Mouse (Mus musculus) olfactory bulb, adult 2 months (tissue): ENCODE results near the gene Prpf4. TPM values are rescaled to one million over a fixed set of nuclear protein-coding genes. Genes with fewer than 3 reads are reported as not detected.

ENCODE experiments used
- H3K27ac ChIP-seq: fragments of 200-500 bp; 2 replicates; pipeline ENCODE4 v1.5.1; 2012; ENCODE audit warnings: low read depth, low read length; ENCODE audit not compliant: insufficient read depth
- H3K4me1 ChIP-seq: fragments of 200-500 bp; 2 replicates; pipeline ENCODE4 v1.6.1; 2012; ENCODE audit warnings: low read length; ENCODE audit not compliant: control insufficient read depth, insufficient read depth
- H3K4me3 ChIP-seq: fragments of 200-500 bp; 2 replicates; pipeline ENCODE4 v1.5.1; 2012; ENCODE audit warnings: mild to moderate bottlenecking, low read depth, low read length, moderate library complexity; ENCODE audit not compliant: insufficient read depth
- CTCF ChIP-seq: fragments of 200-500 bp; IDR thresholded peaks from 2 replicates; pipeline ENCODE4 v1.5.1; 2012; ENCODE audit warnings: low read depth, mild to moderate bottlenecking, low read length, moderate library complexity; ENCODE audit not compliant: insufficient read depth
- POLR2A ChIP-seq: fragments of 200-500 bp; IDR thresholded peaks from 2 replicates; pipeline ENCODE4 v1.6.1; 2012; ENCODE audit warnings: mild to moderate bottlenecking, low read depth, low read length, moderate library complexity; ENCODE audit not compliant: insufficient read depth
- WGBS: fragments of 180-500 bp; shearing (Covaris S2); methylation state at CpG from one replicate; pipeline ENCODE4 v1.1.7; 2018; 5-methylcytosine and 5-hydroxymethylcytosine counted together
- polyA plus RNA-seq: library from polyadenylated mRNA; stranded (reverse); fragments of >200 nt; gene quantifications from 2 replicates; pipeline ENCODE4 v1.2.4, GENCODE M21; 2012; ENCODE audit warnings: low replicate concordance; ENCODE audit not compliant: missing spikeins, insufficient read depth, insufficient read length

The Prpf4 gene
- polyA plus RNA-seq, 1 experiment, result not detected

- no peak overlapping the region for H3K27ac ChIP-seq
- H3K4me3 ChIP-seq, result no peak overlapping the region
- TF ChIP-seq CTCF, result no peak
- no peak for TF ChIP-seq POLR2A
- WGBS, result 75% methylated on average over 3 of the region's 3 CpGs
- no peaks in the 10 kb centered on the region for H3K4me1 ChIP-seq
These were observed 9.6 kb upstream of the Prpf4 start for GRCm38 (mm10) chr4:62398956-62399355.

GRCm38 (mm10) chr4:62406133-62406532, 2.5 kb upstream of the Prpf4 start:
- H3K27ac ChIP-seq, result no peak overlapping the region
- H3K4me1 ChIP-seq, result peaks cover 10% of the 10 kb centered on the region
- TF ChIP-seq CTCF, result no peak
- TF ChIP-seq POLR2A, result no peak
- 69% methylated on average over 4 of the region's 4 CpGs for WGBS
- H3K4me3 ChIP-seq, result no peak overlapping the region

- peak overlapping the region; percentile 81 for H3K4me3 ChIP-seq
- 0 out of 2 replicates have a peak, but pooled peaks have one; percentile 33 for TF ChIP-seq CTCF
- TF ChIP-seq POLR2A, result no peak
- WGBS, result under 1% methylated on average over 35 of the region's 35 CpGs
- peaks cover 10% of the 10 kb centered on the region for H3K4me1 ChIP-seq
- H3K27ac ChIP-seq, result peak overlapping the region; percentile 37
These were observed 641 bp upstream of the Prpf4 start for GRCm38 (mm10) chr4:62407730-62408582.

- no peak for TF ChIP-seq POLR2A
- H3K27ac ChIP-seq, result no peak overlapping the region
- peak overlapping the region; percentile 94; the same call in 1 of the 2 replicates for H3K4me3 ChIP-seq
- 18% methylated on average over 6 of the region's 6 CpGs for WGBS
- peaks cover 7% of the 10 kb centered on the region for H3K4me1 ChIP-seq
These were observed 1.0 kb downstream of the Prpf4 start for GRCm38 (mm10) chr4:62409615-62410014.

GRCm38 (mm10) chr4:62410325-62410724, 1.7 kb downstream of the Prpf4 start:
- Histone ChIP-seq H3K4me3 (no peak overlapping the region), H3K4me1 (peaks cover 5% of the 10 kb centered on the region), H3K27ac (no peak overlapping the region)
- WGBS, result 69% methylated on average over 2 of the region's 2 CpGs
- TF ChIP-seq POLR2A, result no peak
- no peak for TF ChIP-seq CTCF

- WGBS, result 93% methylated on average over 10 of the region's 10 CpGs
- no peak overlapping the region for H3K4me3 ChIP-seq
These were observed 3.0 kb downstream of the Prpf4 start for GRCm38 (mm10) chr4:62411606-62412005.

GRCm38 (mm10) chr4:62418448-62418847, 9.9 kb downstream of the Prpf4 start:
- WGBS, result 21% methylated on average over 8 of the region's 8 CpGs
- H3K4me3 ChIP-seq, result no peak overlapping the region
- no peak overlapping the region for H3K27ac ChIP-seq
- no peaks in the 10 kb centered on the region for H3K4me1 ChIP-seq
- TF ChIP-seq CTCF, result no peak

More at GRCm38 (mm10) chr4:62411606-62412005, 3.0 kb downstream of the Prpf4 start:
- Histone ChIP-seq H3K4me1 (no peaks in the 10 kb centered on the region), H3K27ac (no peak overlapping the region)
- TF ChIP-seq POLR2A (no peak), CTCF (no peak)

- H3K4me1 ChIP-seq, result no peaks in the 10 kb centered on the region
- WGBS, result 80% methylated on average over 6 of the region's 6 CpGs
- no peak overlapping the region for H3K4me3 ChIP-seq
- TF ChIP-seq POLR2A, result no peak
- no peak for TF ChIP-seq CTCF
- no peak overlapping the region for H3K27ac ChIP-seq
These were observed 10.5 kb downstream of the Prpf4 start for GRCm38 (mm10) chr4:62419091-62419490.

GRCm38 (mm10) chr4:62425891-62426290, 17.3 kb downstream of the Prpf4 start:
- 91% methylated on average over 4 of the region's 4 CpGs for WGBS
- H3K4me1 ChIP-seq, result no peaks in the 10 kb centered on the region
- H3K27ac ChIP-seq, result no peak overlapping the region
- H3K4me3 ChIP-seq, result no peak overlapping the region
- TF ChIP-seq POLR2A (no peak), CTCF (no peak)
